Mouse (Mus musculus): ENCODE measurements at regions not wholly inside any gene's neighbourhood (a gene's known extent, or its start where the extent isn't known, plus 50 kb on each side); places are given as distances from the start of the nearest gene placed in this dataset.

DNA sequence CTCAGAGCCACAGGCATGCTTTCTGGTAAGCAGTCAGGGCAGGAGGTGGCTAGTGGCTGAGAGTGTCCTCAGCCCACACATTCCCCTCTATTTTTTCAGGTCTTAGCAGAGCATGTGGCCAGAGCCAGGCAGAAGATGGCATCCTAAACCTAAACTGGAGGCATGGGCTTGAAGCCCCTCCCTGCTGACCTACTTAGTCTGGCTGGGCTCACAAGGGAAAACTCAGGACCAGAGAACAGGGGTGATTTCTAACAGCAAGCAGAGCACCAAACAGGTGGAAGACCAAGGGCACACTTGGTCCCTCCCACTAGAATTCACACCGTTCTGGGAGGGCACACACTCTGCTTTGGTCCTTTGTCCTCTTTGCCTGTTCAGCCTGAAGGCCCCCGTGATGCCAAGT is 246.6 kb upstream of the Trpc7 start:
- WGBS, result 29% methylated on average over 2 of the region's 2 CpGs
- H3K4me2 ChIP-seq (ENCODE audit: low read depth, low read length), result no peak overlapping the region
- ATAC-seq (ENCODE audit: low read depth), result no peak
- H3K4me3 ChIP-seq (ENCODE audit: low read depth, low read length), result no peak overlapping the region
- no peak overlapping the region for H3K9ac ChIP-seq (replicated peaks; ENCODE audit: low read depth, low read length)
- H3K36me3 ChIP-seq (ENCODE audit: control insufficient read depth, insufficient read depth, low read length), result no peaks in the 10 kb centered on the region
- no peak overlapping the region for H3K27ac ChIP-seq (ENCODE audit: low read depth, low read length)
- H3K27me3 ChIP-seq (ENCODE audit: control insufficient read depth, insufficient read depth, low read length), result no peaks in the 10 kb centered on the region
- no peaks in the 10 kb centered on the region for H3K4me1 ChIP-seq (ENCODE audit: control insufficient read depth, insufficient read depth, low read length)
- no peaks in the 10 kb centered on the region for H3K9me3 ChIP-seq (ENCODE audit: control insufficient read depth, low read length)

DNA sequence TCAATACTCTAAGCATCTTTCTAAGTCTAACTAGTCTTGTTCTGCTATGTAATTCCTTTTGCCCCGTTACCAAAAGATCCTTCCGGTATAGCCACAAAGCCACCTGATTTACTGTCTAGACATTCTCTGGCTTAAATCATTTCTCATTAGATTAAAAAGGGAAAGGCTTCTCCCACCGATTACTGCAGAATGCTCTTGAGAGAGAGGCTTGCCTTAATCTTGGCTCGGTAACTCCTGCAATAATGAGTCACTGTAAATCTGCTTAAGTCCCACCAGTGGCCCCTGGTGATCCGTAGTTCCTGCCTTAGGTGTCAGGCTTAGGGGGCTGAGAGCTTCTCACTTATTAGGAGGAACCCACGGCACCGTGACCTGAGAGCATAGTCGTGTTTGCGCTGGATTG is 220.1 kb upstream of the Trpc7 start:
- H3K4me3 ChIP-seq (ENCODE audit: low read depth, low read length), result no peak overlapping the region
- no peaks in the 10 kb centered on the region for H3K4me1 ChIP-seq (ENCODE audit: control insufficient read depth, insufficient read depth, low read length)
- WGBS, result 62% methylated on average over 9 of the region's 9 CpGs
- no peaks in the 10 kb centered on the region for H3K36me3 ChIP-seq (ENCODE audit: control insufficient read depth, insufficient read depth, low read length)
- H3K4me2 ChIP-seq (ENCODE audit: low read depth, low read length), result no peak overlapping the region
- no peak for ATAC-seq (ENCODE audit: low read depth)
- no peaks in the 10 kb centered on the region for H3K9me3 ChIP-seq (ENCODE audit: control insufficient read depth, low read length)
- no peak overlapping the region for H3K9ac ChIP-seq (replicated peaks; ENCODE audit: low read depth, low read length)
- H3K27me3 ChIP-seq (ENCODE audit: control insufficient read depth, insufficient read depth, low read length), result no peaks in the 10 kb centered on the region
- no peak overlapping the region for H3K27ac ChIP-seq (ENCODE audit: low read depth, low read length)

DNA sequence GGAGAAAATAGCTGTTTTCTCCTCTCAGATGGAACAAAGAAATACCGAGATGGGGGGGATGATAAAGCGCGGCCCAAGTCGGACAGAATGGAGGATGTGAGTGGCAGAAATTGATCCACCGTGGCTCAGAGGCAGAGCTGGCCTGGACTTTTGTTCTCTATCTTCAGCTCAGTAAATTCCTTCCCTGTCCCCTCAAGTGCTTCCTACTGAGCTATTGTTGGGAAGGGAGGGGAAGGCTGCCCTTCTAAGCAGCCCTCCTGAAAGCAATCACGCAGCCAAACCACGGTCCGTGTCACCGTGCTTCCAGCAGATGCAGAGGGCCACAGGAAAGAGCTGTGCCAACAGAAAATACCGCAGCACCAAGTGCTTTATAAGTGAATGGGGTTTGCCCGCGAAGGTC is 212.2 kb upstream of the Trpc7 start:
- H3K9me3 ChIP-seq (ENCODE audit: control insufficient read depth, low read length), result no peaks in the 10 kb centered on the region
- ATAC-seq (ENCODE audit: low read depth), result no peak

DNA sequence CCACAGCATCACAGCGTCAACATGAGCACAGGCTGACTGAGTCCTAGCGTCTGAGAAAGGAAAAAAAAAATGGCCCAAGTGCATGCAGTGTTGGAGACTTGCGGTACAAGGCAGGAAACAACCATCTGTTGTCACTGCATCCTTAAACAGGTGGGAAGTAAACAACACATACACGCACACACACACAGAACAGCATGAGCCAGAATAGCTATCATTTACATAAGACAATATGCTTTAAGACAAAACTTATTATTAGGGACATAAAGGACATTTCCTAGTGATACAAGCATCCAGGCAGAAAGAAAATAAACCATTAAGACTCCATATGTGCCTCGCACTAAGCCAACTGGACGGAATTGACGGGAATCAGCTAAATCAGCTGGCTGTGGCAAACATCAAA is 203.8 kb upstream of the Trpc7 start:
- Histone ChIP-seq H3K27ac (ENCODE audit: low read depth, low read length) (no peak overlapping the region), H3K4me2 (ENCODE audit: low read depth, low read length) (no peak overlapping the region), H3K4me1 (ENCODE audit: control insufficient read depth, insufficient read depth, low read length) (no peaks in the 10 kb centered on the region), H3K9ac (replicated peaks; ENCODE audit: low read depth, low read length) (no peak overlapping the region), H3K4me3 (ENCODE audit: low read depth, low read length) (no peak overlapping the region), H3K9me3 (ENCODE audit: control insufficient read depth, low read length) (no peaks in the 10 kb centered on the region), H3K27me3 (ENCODE audit: control insufficient read depth, insufficient read depth, low read length) (no peaks in the 10 kb centered on the region), H3K36me3 (ENCODE audit: control insufficient read depth, insufficient read depth, low read length) (no peaks in the 10 kb centered on the region)
- no peak for ATAC-seq (ENCODE audit: low read depth)
- WGBS, result 79% methylated on average over 7 of the region's 7 CpGs

More for the DNA sequence above, 212.2 kb upstream of the Trpc7 start:
- no peaks in the 10 kb centered on the region for H3K36me3 ChIP-seq (ENCODE audit: control insufficient read depth, insufficient read depth, low read length)
- H3K4me3 ChIP-seq (ENCODE audit: low read depth, low read length), result no peak overlapping the region
- no peak overlapping the region for H3K9ac ChIP-seq (replicated peaks; ENCODE audit: low read depth, low read length)
- 4% methylated on average over 12 of the region's 12 CpGs for WGBS
- peaks cover 3% of the 10 kb centered on the region; the same call in 1 of the 2 replicates for H3K4me1 ChIP-seq (ENCODE audit: control insufficient read depth, insufficient read depth, low read length)
- no peaks in the 10 kb centered on the region for H3K27me3 ChIP-seq (ENCODE audit: control insufficient read depth, insufficient read depth, low read length)
- no peak overlapping the region for H3K4me2 ChIP-seq (ENCODE audit: low read depth, low read length)
- H3K27ac ChIP-seq (ENCODE audit: low read depth, low read length), result no peak overlapping the region

DNA sequence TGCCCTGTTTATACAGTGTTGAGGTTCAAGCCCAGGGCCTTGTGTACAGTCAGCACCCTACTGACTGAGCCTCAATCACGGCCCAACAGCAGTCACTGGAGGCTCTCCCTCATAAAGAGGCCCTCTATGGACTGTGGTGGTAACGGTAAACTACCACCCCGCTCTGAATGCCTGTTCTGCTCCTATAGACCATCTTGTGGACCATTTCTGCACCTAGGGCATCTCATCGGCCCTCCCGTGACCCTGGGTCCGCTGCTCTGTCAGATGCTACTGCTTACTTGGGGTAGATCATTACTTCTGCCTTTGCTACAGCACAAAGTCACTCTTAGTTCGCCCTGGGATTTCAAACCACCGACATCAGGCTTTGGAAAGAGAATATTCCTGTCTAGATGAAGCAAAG is 196.1 kb upstream of the Trpc7 start:
- Histone ChIP-seq H3K9me3 (ENCODE audit: control insufficient read depth, low read length) (no peaks in the 10 kb centered on the region), H3K9ac (replicated peaks; ENCODE audit: low read depth, low read length) (no peak overlapping the region), H3K4me2 (ENCODE audit: low read depth, low read length) (no peak overlapping the region), H3K4me1 (ENCODE audit: control insufficient read depth, insufficient read depth, low read length) (no peaks in the 10 kb centered on the region), H3K4me3 (ENCODE audit: low read depth, low read length) (no peak overlapping the region), H3K27me3 (ENCODE audit: control insufficient read depth, insufficient read depth, low read length) (no peaks in the 10 kb centered on the region), H3K36me3 (ENCODE audit: control insufficient read depth, insufficient read depth, low read length) (no peaks in the 10 kb centered on the region), H3K27ac (ENCODE audit: low read depth, low read length) (no peak overlapping the region)
- ATAC-seq (ENCODE audit: low read depth), result no peak
- WGBS, result 94% methylated on average over 8 of the region's 8 CpGs

DNA sequence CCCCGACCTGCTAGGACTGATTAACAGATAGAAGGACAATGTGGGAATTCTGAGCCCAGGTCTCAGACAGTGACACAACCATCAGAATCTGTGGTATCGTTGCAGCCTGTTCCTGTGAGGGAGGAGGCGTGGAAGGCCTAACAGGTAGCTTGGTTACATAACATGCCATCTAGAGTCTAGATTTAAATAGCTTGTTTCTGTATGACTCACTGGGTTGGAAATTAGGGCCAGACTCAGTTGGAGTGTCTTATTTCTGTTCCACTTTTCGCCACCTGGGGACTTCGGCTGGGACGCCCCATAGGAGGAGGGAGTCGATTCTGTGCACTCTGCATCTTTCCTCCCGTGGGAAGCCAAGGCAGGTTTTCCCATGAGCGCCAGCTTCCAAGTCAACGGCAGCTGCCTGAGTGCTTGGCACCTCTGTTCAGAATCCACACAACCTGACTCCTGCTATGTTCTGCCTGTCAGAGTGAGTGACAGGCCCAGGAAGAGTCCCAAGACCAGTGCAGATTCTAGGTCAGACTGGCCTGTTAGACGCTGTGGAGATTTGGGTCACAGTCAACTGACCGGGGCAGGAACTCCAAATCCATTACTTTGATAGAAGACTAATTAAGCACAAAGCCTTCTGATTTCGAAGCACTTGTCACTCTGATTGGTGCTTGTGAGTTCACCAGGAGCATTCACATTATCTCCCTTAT is 193.7 kb upstream of the Trpc7 start:
- H3K27ac ChIP-seq (ENCODE audit: low read depth, low read length), result no peak overlapping the region
- no peaks in the 10 kb centered on the region for H3K36me3 ChIP-seq (ENCODE audit: control insufficient read depth, insufficient read depth, low read length)
- no peak for ATAC-seq (ENCODE audit: low read depth)
- H3K9ac ChIP-seq (replicated peaks; ENCODE audit: low read depth, low read length), result no peak overlapping the region
- H3K4me1 ChIP-seq (ENCODE audit: control insufficient read depth, insufficient read depth, low read length), result no peaks in the 10 kb centered on the region
- WGBS, result 87% methylated on average over 13 of the region's 13 CpGs
- no peak overlapping the region for H3K4me3 ChIP-seq (ENCODE audit: low read depth, low read length)
- no peak overlapping the region for H3K4me2 ChIP-seq (ENCODE audit: low read depth, low read length)
- no peaks in the 10 kb centered on the region for H3K9me3 ChIP-seq (ENCODE audit: control insufficient read depth, low read length)
- H3K27me3 ChIP-seq (ENCODE audit: control insufficient read depth, insufficient read depth, low read length), result no peaks in the 10 kb centered on the region

DNA sequence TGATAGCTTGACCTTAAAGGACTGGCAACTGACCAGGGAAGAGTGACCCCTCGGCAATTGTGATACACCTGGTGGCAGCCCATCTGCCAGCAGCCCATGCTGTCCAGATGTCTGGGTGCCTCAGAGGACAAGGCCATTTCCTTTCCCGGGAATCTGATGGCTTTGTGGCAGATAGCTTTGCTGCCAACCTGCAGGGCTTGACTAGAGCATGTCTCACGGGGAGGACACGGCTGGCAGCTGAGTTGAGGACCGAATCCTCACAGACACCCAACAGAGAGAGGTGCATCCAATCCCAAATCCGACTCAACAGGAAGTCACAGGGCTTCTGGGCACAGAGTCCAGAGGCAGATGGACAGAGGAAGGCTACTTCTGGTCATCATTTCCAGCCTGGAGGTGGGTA is 192.2 kb upstream of the Trpc7 start:
- no peaks in the 10 kb centered on the region for H3K36me3 ChIP-seq (ENCODE audit: control insufficient read depth, insufficient read depth, low read length)
- no peak for ATAC-seq (ENCODE audit: low read depth)
- H3K4me3 ChIP-seq (ENCODE audit: low read depth, low read length), result no peak overlapping the region
- no peak overlapping the region for H3K4me2 ChIP-seq (ENCODE audit: low read depth, low read length)
- no peak overlapping the region for H3K9ac ChIP-seq (replicated peaks; ENCODE audit: low read depth, low read length)
- no peaks in the 10 kb centered on the region for H3K4me1 ChIP-seq (ENCODE audit: control insufficient read depth, insufficient read depth, low read length)
- WGBS, result 81% methylated on average over 6 of the region's 6 CpGs
- H3K9me3 ChIP-seq (ENCODE audit: control insufficient read depth, low read length), result no peaks in the 10 kb centered on the region
- H3K27me3 ChIP-seq (ENCODE audit: control insufficient read depth, insufficient read depth, low read length), result no peaks in the 10 kb centered on the region
- no peak overlapping the region for H3K27ac ChIP-seq (ENCODE audit: low read depth, low read length)

DNA sequence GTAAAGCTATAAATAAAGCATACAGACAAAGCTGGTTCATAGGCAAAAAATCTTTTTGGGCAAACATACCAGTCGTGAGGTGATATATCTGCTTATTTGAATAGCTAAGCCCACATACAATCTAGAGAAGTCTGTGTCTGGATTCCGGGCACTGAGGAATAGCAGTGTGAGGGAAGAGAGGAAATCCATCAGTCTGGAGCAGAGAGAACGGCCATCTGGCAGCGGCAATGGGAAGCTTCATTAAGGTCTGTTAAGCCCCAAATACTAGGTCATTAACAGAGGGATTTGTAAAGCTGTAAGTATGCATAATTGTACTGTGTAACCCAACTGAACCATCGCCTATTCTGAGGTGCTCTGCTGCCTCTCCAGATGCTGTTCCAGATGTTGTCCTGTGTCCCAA is 191.6 kb upstream of the Trpc7 start:
- Histone ChIP-seq H3K9me3 (ENCODE audit: control insufficient read depth, low read length) (no peaks in the 10 kb centered on the region), H3K4me2 (ENCODE audit: low read depth, low read length) (no peak overlapping the region), H3K9ac (replicated peaks; ENCODE audit: low read depth, low read length) (no peak overlapping the region), H3K27me3 (ENCODE audit: control insufficient read depth, insufficient read depth, low read length) (no peaks in the 10 kb centered on the region), H3K4me3 (ENCODE audit: low read depth, low read length) (no peak overlapping the region), H3K4me1 (ENCODE audit: control insufficient read depth, insufficient read depth, low read length) (no peaks in the 10 kb centered on the region), H3K36me3 (ENCODE audit: control insufficient read depth, insufficient read depth, low read length) (no peaks in the 10 kb centered on the region), H3K27ac (ENCODE audit: low read depth, low read length) (no peak overlapping the region)
- no peak for ATAC-seq (ENCODE audit: low read depth)
- 62% methylated on average over 5 of the region's 5 CpGs for WGBS

DNA sequence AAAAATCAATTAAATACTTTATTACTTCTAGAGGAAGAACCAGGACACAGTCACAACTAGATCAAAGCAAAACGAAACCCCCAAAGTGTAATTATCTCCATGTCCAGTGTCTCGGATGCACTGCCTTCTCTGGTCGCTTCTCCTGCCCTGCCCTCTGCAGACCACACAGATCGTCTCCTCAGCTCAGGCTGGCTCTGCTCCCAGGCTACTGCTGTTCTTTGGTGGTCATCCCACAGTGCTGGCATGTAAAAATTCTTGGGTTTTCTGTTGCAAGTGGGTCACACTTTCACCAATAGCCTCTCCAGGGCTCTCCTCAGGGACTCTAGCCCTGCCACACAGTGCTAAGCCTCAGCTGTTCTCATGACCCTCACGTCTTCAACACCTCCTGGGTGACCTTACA is 188.0 kb upstream of the Trpc7 start:
- no peak overlapping the region for H3K9ac ChIP-seq (replicated peaks; ENCODE audit: low read depth, low read length)
- H3K9me3 ChIP-seq (ENCODE audit: control insufficient read depth, low read length), result no peaks in the 10 kb centered on the region
- 86% methylated on average over 5 of the region's 5 CpGs for WGBS
- H3K4me3 ChIP-seq (ENCODE audit: low read depth, low read length), result no peak overlapping the region
- H3K27ac ChIP-seq (ENCODE audit: low read depth, low read length), result no peak overlapping the region
- H3K4me2 ChIP-seq (ENCODE audit: low read depth, low read length), result no peak overlapping the region
- H3K4me1 ChIP-seq (ENCODE audit: control insufficient read depth, insufficient read depth, low read length), result no peaks in the 10 kb centered on the region
- H3K27me3 ChIP-seq (ENCODE audit: control insufficient read depth, insufficient read depth, low read length), result no peaks in the 10 kb centered on the region
- no peaks in the 10 kb centered on the region for H3K36me3 ChIP-seq (ENCODE audit: control insufficient read depth, insufficient read depth, low read length)
- ATAC-seq (ENCODE audit: low read depth), result no peak

Data from neural tube, embryonic 14.5 days (tissue).